Mouse (Mus musculus) liver, embryonic 14.5 days (tissue): Measurements from ENCODE around the gene Rims4.

Experiments
- CTCF ChIP-seq: IDR thresholded peaks from 2 replicates; pipeline ENCODE4 v1.5.1; 2016; ENCODE audit warnings: antibody characterized with exemption, low read depth, control low read depth
- EP300 ChIP-seq: IDR thresholded peaks from 2 replicates; pipeline ENCODE4 v1.6.1; 2016; ENCODE audit warnings: antibody characterized with exemption, low read depth

DNA sequence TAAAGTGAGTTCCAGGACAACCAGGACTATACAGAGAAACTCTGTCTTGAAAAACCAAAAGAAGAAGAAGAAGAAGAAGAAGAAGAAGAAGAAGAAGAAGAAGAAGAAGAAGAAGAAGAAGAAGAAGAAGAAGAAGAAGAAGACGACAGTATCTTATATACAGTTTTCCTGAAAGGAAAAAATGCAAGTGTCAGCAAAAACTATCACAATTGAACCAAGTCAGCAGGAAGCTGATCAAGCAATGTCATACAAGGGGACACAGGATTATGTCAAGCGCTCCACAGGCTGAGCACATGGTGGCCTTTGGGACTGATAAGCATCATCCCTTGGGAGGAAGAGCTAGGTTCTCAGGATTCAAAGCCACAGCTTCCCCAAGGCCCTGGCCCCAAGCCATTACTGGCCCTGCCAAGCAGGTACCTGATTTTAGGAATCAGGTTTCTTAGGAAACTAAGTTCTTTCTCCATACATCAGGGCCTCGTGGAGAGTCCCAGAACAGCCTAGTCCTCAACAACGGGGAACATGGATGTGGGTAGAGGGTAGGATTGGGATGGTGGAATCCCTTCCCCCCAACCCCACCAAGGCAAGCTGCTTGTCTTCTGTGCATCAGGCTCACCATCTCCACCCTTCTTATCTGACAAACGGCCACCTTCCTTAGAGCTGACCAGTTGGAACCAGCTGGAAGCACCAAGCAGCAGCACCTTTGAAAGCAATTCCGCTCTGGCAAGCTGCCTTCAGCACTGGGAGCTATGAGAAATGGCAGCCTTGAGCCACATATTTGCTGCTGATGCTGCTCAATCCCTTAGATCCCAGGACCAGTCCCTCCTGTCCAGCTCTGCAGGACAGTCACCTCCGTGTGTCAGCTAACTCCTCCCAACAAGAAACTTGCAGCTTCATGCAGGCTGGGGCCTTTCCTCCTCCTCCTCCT is 24.8 kb downstream of the Rims4 start:
- TF ChIP-seq CTCF: no peak
- no peak for TF ChIP-seq EP300
